Mouse (Mus musculus) kidney, postnatal 25 days (tissue): ENCODE measurements around the gene Rpl23a.
A peak's percentile ranks its signal among the peaks of the same experiment; 100 is the strongest.

Source experiments
- DNase-seq, 2 experiments: peaks; one replicate each; pipeline ENCODE4 v3.0.0; 2021; ENCODE audit warnings: mixed read lengths in 2 of 2

The Rpl23a gene

DNA sequence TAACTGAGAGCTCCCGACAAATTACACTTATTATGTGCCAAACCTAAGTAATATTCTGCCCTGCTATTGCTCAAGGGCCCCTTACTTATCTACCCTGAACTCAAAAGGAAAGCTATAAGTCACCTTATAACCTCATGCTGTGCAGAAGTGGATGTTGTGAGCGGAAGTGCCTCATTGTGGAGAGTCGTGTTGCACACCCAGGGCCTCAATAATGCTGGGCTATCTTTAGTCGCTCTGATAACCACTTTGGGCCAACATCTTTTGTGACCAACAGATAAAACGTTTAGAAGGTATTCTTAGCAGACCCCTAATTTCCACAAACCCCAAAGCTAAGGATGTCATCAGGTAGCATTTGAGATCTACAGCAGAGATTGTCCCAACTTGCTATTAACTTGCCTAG is 42.7 kb downstream of the Rpl23a start:
- DNase-seq: no peak

DNA sequence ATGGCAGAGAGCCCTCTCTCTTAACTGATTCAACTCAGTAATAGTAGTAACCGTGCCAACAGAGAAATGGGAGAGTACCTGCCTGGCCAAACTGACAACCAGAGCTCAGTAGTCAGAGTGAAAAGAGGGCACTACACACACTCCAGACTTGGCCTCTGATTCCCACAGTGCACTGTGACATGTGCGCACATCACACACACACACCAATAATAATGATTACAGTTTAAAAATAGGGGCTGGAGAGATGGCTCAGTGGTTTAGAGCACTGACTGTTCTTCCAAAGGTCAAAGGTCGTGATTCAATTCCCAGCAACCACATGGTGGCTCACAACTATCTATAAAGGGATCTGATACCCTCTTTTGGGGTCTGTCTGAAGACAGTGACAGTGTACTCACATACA is 45.4 kb downstream of the Rpl23a start:
- DNase-seq: no peak

GRCm38 (mm10) chr11:78137584-78137983 is 45.8 kb downstream of the Rpl23a start:
- peak; percentile 32 to 73 for DNase-seq

DNA sequence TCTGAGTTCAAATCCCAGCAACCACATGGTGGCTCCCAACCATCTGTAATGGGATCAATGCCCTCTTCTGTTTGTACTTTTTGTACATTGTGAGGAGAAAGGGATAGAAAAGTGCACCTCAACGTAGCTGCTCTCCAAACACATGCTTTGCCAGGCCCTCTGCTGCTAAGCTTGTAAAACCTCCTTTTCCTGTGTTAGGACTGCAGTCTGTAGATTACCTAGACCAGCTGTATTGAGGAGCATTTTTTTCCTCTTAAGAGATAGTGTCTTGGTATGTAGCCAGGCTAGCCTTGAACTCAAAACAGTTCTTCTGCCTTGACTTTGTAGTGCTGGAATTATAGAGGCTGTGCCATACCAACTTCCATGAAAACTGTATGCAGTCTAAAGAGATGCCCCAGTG is 47.3 kb downstream of the Rpl23a start:
- DNase-seq: no peak

GRCm38 (mm10) chr11:78135314-78135713 is 48.1 kb downstream of the Rpl23a start:
- DNase-seq: peak; percentile 36 to 77

GRCm38 (mm10) chr11:78134344-78134743 is 49.0 kb downstream of the Rpl23a start:
- DNase-seq: no peak

- DNase-seq: no peak
Observed at GRCm38 (mm10) chr11:78133915-78134314, 49.5 kb downstream of the Rpl23a start.
